Mouse (Mus musculus) liver, postnatal 0 days (tissue): ENCODE data around the gene Olfml2a. TPM values are rescaled to one million over a fixed set of nuclear protein-coding genes. Genes with fewer than 3 reads are reported as not detected.

Experiments
- ATAC-seq: fragments of 200-750 bp; cut with Nextera tagmentation; 2 replicates; pipeline ENCODE4 v1.8.0; 2017; ENCODE audit warnings: mild to moderate bottlenecking, moderate library complexity
- DNase-seq: peaks from one replicate; pipeline ENCODE4 v3.0.0-alpha.2; 2016
- H3K27ac ChIP-seq: fragments of 300-500 bp; sonication (generic); 2 replicates; pipeline ENCODE4 v1.5.1; 2014; ENCODE audit warnings: antibody characterized with exemption, moderate library complexity, mild to moderate bottlenecking, low read depth
- H3K27me3 ChIP-seq: fragments of 300-500 bp; sonication (generic); 2 replicates; pipeline ENCODE4 v1.6.1; 2014; ENCODE audit warnings: low read length, control low read depth, mixed read lengths; ENCODE audit not compliant: insufficient read depth
- H3K36me3 ChIP-seq: fragments of 300-500 bp; sonication (generic); replicated peaks from 2 replicates; pipeline ENCODE4 v1.6.1; 2014; ENCODE audit warnings: mild to moderate bottlenecking, control low read depth, low read length, moderate library complexity, mixed read lengths; ENCODE audit not compliant: insufficient read depth
- H3K4me1 ChIP-seq: fragments of 300-500 bp; sonication (generic); 2 replicates; pipeline ENCODE4 v1.6.1; 2014; ENCODE audit warnings: antibody characterized with exemption, mild to moderate bottlenecking, control low read depth; ENCODE audit not compliant: insufficient read depth
- H3K4me2 ChIP-seq: fragments of 300-500 bp; sonication (generic); 2 replicates; pipeline ENCODE4 v1.6.1; 2014; ENCODE audit warnings: low read depth, mild to moderate bottlenecking, low read length, moderate library complexity, mixed read lengths
- H3K4me3 ChIP-seq: fragments of 300-500 bp; sonication (generic); 2 replicates; pipeline ENCODE4 v1.5.1; 2014; ENCODE audit warnings: low read depth, low read length
- H3K9ac ChIP-seq: fragments of 300-500 bp; sonication (generic); replicated peaks from 2 replicates; pipeline ENCODE4 v1.6.1; 2014; ENCODE audit warnings: mild to moderate bottlenecking, moderate library complexity
- H3K9me3 ChIP-seq: fragments of 300-500 bp; sonication (generic); 2 replicates; pipeline ENCODE4 v1.6.1; 2016; ENCODE audit warnings: mild to moderate bottlenecking, control low read depth, low read length, mixed read lengths
- CTCF ChIP-seq: sonication (generic); IDR thresholded peaks from 2 replicates; pipeline ENCODE4 v1.5.1; 2016; ENCODE audit warnings: antibody characterized with exemption, low read depth
- EP300 ChIP-seq: IDR thresholded peaks from 2 replicates; pipeline ENCODE4 v1.6.1; 2016; ENCODE audit warnings: antibody characterized with exemption, low read depth, mild to moderate bottlenecking
- WGBS: fragments of 180-500 bp; shearing (Covaris S2); extraction: QIAGEN DNeasy Blood & Tissue Kit; methylation state at CpG from one replicate; pipeline ENCODE4 v1.1.7; 2014; ENCODE audit not compliant: insufficient replicate concordance; 5-methylcytosine and 5-hydroxymethylcytosine counted together
- polyA plus RNA-seq: library from polyadenylated mRNA; unstranded; fragments of >200 nt; fragmentation: Nextera tagmentation; extraction: Ambion mirVana; gene quantifications from 2 replicates; pipeline ENCODE4 v1.2.1, GENCODE M21; 2015

Olfml2a gene
- polyA plus RNA-seq, 1 experiment from 2014 or later: 0.06 TPM

DNA sequence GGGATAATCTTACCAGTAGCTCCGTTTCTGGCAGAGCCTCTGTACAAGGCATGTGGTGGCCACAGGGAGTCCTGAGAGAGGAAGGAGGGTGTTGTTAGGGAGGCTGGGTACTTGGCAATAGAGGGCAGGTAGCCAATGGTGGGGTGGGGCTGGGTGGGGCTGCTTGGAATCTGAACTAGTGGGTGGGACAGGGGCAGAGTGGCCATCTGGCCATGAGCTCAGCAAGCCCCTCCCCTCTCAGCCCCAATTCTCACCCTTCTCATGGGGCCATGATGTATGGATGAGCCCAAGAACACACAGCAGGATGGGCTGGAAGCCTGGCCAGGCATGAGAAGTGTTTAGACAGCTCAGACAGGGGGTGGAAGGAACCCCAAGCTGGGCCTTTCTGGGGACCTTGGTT is 55.6 kb downstream of the Olfml2a start:
- no peak overlapping the region for H3K9ac ChIP-seq
- WGBS: 73% methylated on average over 1 of the region's 1 CpGs
- H3K4me1 ChIP-seq: 0 out of 2 replicates have a peak, but pooled peaks cover 2% of the 10 kb centered on the region
- ATAC-seq (no peak), DNase-seq (no peak)
- H3K4me3 ChIP-seq: no peak overlapping the region
- no peak overlapping the region for H3K4me2 ChIP-seq
- no peaks in the 10 kb centered on the region for H3K27me3 ChIP-seq
- TF ChIP-seq EP300: no peak
- no peak for TF ChIP-seq CTCF
- H3K36me3 ChIP-seq: no peaks in the 10 kb centered on the region
- H3K9me3 ChIP-seq: peaks cover 5% of the 10 kb centered on the region
- H3K27ac ChIP-seq: no peak overlapping the region

DNA sequence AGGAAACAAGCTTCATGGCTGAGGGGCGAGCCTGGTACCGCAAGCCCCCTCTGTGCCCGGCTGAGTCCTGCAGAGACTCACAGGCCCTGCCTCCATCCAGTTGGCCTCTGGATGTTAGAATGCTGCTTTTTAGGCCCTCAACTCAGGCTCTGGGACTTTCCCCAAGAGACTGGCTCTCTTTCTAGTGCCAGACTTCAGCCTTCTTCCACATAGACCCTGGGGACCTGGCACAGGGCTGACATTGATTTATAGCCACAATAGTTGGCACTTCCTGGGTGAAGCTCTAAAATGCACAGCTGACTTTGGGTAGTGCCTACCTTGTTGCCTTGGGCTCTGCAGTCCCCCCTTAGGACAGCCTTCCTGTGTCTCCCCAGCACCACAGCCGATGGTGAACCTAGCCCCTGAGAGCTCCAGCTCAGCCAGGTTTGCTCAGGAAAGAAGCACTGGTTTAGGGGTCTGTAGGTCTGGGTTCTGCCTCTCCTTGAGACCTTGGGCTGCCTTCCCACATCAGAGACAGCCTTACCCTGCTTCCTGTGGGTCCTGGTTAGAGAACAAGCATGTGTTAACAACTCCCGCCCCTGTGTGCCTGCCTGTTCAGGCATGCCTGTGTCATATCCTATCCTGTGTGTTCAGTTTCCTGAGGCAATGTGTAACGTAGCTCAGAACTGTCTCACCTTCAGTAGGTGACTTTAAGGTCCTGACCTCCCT is 56.2 kb downstream of the Olfml2a start:
- no peaks in the 10 kb centered on the region for H3K27me3 ChIP-seq
- H3K9me3 ChIP-seq: peaks cover 5% of the 10 kb centered on the region
- no peak overlapping the region for H3K4me3 ChIP-seq
- no peaks in the 10 kb centered on the region for H3K36me3 ChIP-seq
- H3K27ac ChIP-seq: no peak overlapping the region
- no peak overlapping the region for H3K4me2 ChIP-seq
- H3K9ac ChIP-seq: no peak overlapping the region
- no peak for TF ChIP-seq EP300
- TF ChIP-seq CTCF: no peak
- ATAC-seq (no peak), DNase-seq (no peak)
- H3K4me1 ChIP-seq: peaks cover 2% of the 10 kb centered on the region; the same call in 1 of the 2 replicates
- 66% methylated on average over 6 of the region's 6 CpGs for WGBS

DNA sequence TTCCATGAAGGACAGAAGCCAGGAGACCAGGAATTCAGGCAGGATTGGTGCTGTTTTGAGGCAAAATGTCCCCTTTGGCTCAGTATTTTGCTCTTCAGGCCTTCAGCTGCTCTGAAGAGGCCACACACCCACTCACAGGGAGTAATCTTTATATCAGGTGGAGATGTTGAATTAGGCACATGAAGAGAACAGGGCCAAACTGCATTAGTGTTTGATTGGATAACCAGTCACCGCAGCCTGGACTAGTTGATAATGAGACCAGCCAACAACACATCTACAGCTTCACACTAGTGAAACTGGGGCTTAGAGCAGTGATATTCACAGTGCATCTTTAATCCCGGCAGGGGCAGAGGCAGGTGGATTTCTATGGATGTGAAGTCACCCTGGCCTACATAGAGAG is 57.2 kb downstream of the Olfml2a start:
- DNase-seq (no peak), ATAC-seq (peak; percentile 75)
- TF ChIP-seq EP300 (peak; percentile 86), CTCF (no peak)
- WGBS: 65% methylated on average over 2 of the region's 2 CpGs
- Histone ChIP-seq H3K27ac (no peak overlapping the region), H3K27me3 (no peaks in the 10 kb centered on the region), H3K36me3 (no peaks in the 10 kb centered on the region), H3K4me1 (peaks cover 2% of the 10 kb centered on the region; the same call in 1 of the 2 replicates), H3K4me3 (no peak overlapping the region), H3K4me2 (no peak overlapping the region), H3K9ac (no peak overlapping the region), H3K9me3 (no peaks in the 10 kb centered on the region; the same call in 1 of the 2 replicates)

DNA sequence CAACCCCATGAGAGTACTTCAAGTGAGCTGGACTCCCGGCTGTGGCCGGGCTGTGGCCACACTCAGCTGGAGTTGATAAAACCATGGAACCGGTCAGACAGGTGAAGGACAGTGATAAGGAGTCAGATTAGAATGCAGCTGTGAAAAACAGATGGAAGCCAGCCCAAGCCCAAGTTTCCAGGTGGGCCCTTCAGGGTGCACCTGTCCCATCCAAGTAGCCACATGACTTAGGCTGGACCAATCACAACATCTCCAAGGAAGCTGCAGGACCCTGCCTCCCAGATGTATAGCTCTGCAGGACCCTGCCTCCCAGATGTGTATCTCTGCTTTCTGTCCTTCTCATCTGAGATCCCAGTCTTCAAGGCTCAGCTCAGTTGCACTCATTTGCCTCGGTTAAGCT is 60.2 kb downstream of the Olfml2a start:
- TF ChIP-seq EP300: no peak
- no peak for TF ChIP-seq CTCF
- DNase-seq (no peak), ATAC-seq (no peak)
- H3K9me3 ChIP-seq: no peaks in the 10 kb centered on the region
- no peaks in the 10 kb centered on the region for H3K27me3 ChIP-seq
- H3K4me2 ChIP-seq: no peak overlapping the region
- no peak overlapping the region for H3K27ac ChIP-seq
- peaks cover 2% of the 10 kb centered on the region; the same call in 1 of the 2 replicates for H3K4me1 ChIP-seq
- WGBS: 45% methylated on average over 4 of the region's 4 CpGs
- H3K4me3 ChIP-seq: no peak overlapping the region
- H3K36me3 ChIP-seq: no peaks in the 10 kb centered on the region
- H3K9ac ChIP-seq: no peak overlapping the region

DNA sequence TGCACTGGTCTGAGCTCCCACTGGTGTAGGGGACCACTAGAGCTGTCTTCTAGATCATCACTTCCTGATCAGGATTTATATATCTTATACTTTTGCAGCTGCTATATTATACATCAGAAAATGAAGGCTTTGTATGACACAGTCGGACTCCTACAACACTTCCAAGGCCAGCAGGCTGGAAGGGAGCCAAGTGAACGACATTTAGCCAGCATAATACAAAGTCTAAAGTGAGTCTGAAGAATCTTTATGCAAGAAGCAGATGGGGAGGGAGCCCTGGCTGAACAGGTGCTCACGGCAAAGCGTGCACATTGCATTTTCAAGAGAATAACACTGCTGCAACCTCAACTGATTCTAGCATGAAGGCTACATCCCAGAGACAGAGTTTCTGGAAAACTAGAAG is 60.7 kb downstream of the Olfml2a start:
- H3K36me3 ChIP-seq: no peaks in the 10 kb centered on the region
- no peak for DNase-seq
- no peak overlapping the region for H3K9ac ChIP-seq
- no peak overlapping the region for H3K4me2 ChIP-seq
- ATAC-seq: no peak
- no peak overlapping the region for H3K4me3 ChIP-seq
- H3K4me1 ChIP-seq: peaks cover 2% of the 10 kb centered on the region; the same call in 1 of the 2 replicates
- H3K27ac ChIP-seq: no peak overlapping the region
- H3K27me3 ChIP-seq: no peaks in the 10 kb centered on the region
- no peaks in the 10 kb centered on the region for H3K9me3 ChIP-seq
- TF ChIP-seq EP300 (no peak), CTCF (no peak)
- WGBS: 61% methylated on average over 4 of the region's 4 CpGs

DNA sequence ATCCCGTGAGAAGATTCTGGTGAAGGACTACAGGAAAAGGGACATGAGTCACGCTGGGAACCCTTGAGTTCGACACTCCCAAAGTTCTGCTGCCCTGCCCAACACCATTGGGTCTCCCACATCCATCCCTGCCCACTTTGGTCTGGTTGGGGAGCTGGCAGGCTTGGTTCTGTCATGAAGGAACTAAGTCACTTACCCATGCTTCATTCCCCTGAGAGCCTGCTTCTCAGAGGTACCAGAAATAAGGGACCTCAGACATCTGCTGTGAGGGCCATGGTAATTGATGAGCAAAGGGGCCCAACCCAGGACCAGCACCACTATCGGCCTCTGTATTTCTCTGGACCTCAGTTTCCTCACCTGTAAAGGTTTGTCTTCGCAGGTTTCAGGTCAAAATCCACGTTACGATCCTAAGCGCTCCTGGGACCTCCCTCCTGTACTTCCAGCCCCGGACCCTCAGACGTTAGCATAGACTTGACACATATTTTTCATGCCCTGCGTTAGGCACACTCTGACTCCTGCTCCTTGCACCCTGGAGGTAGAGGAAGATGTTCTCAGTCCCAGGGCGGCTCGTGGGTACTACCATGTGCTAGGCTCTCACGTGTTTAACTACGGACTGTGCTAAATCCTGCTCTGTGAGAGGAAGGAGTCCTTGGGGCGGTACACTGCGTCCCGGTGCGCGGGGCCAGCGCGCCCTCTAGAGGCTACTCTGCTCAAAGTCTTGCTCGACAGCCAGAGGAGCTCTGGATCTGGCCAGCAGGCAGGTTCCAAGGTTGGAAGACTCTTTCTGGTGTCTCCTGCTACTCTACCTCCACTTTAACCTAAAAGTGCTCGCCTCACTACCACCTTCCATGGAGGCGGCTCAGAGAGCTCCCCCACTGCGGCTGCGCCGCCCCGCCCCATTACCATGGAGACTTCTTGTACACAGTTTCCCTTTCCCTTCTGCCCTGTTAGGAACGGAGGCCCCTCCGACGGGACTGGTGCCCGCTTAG is 65.9 kb downstream of the Olfml2a start, which contains the start of gene Wdr38:
Gene Wdr38 (plus strand): TSS at position 91 of the 989 bp plus-strand sequence.
- 10% methylated on average over 33 of the region's 33 CpGs for WGBS
- peak; percentile 89 for DNase-seq
- Histone ChIP-seq H3K4me1 (peaks cover 16% of the 10 kb centered on the region), H3K27ac (peak within 1 kb of the TSS; percentile 46; the same call in 1 of the 2 replicates), H3K27me3 (no peaks in the 10 kb centered on the region), H3K9ac (peak within 1 kb of the TSS; percentile 55), H3K4me2 (peak within 1 kb of the TSS; percentile 80), H3K36me3 (peaks cover 25% of the 10 kb centered on the region), H3K4me3 (peak within 1 kb of the TSS; percentile 57), H3K9me3 (no peaks in the 10 kb centered on the region)
- TF ChIP-seq CTCF (peak; percentile 99), EP300 (no peak)
- ATAC-seq: peak; percentile 93
